Mouse (Mus musculus) neutrophil, adult 83 days (primary cell): ENCODE measurements around the gene Olfr1448. TPM values are rescaled to one million over a fixed set of nuclear protein-coding genes. Genes with fewer than 3 reads are reported as not detected.

ENCODE experiments used
- total RNA-seq, 2 experiments: library from RNA; stranded (reverse); gene quantifications; one replicate each; pipeline ENCODE4 v1.2.4; 2023

Olfr1448 gene
- total RNA-seq: not detected

DNA sequence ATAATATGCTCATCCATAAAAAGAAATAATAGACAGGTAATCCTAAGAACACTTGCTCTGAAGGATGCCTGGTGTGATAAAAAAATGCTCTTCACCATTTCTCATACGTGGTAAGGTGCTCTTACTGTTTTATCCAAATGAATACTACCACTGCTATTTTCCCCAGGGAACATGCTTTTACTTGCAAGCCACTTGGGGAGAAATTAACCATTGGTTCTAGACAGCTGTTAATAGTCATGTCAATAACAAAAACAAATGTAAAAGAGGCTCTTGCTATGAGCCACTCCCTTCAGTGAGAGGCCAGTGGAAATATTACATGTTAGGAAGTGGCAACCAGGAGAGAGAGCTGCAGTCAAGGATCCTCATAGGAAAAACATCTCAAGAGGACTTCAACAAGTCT, at the start of gene Olfr1448:
Olfr1448 (minus strand) TSS at position 101 of the 400 bp plus-strand sequence.

DNA sequence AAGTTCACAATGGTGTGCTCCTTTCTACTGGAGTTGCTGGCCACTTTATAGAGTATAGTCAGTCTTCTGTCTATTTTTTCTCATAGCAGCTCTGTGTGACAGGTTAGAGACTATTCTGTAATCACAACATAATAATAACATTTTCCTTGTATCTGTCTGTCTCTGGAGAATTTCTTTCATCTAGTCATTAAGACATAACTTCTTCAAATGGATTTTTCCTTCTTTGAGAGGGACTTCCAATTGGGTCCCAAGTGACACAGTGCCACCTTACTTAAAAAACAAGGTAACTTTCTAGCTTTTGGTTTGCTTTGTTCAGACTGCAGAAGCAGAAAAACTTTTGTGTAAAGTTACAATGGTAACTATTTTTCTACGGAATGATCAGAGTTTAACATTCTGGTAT, 25.7 kb upstream of the Olfr1448 start, which contains the start of gene Olfr1450:
Olfr1450 (plus strand) TSS at position 301 of the 400 bp plus-strand sequence.

DNA sequence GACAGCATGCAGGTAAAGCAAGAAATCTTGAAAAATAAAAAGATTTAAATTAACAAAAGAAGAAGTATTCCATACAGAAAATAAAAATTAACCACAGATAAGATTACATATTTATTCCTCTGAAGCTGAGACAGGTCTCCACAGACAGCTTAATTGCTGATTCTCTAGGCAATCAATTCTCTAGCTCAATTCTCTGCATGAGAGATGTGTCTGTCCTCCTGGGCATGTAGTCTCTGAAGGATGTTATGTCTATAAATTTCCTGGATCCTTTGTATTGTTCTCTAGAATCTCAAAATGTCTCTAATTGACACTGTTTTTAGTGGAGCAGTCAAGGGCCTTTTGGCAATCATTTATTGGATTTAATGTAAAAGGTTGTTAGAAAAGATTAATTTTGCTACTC, 6.3 kb upstream of the Olfr1448 start, which contains the start of gene Olfr1449:
Olfr1449 (plus strand) TSS at position 301 of the 400 bp plus-strand sequence.

DNA sequence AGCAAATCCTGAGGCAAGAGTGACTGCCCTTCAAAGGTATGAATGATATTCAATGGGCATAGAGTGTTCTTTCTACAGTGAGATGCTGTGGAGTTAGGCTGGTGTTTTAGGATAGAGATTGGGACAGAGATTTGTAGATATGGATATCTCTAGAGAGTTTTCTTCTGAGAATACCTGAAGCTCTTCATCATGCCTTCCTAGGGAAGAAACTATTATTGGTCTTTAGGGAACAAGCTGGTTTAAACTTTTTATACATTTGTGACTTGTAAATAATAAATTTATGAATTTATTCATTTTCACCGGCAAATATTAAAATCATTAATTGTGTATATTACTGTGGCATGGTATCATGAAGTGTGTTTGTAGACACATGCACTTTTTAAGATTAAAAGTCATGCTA, 20.6 kb downstream of the Olfr1448 start, which contains the start of gene Olfr1447:
Olfr1447 (minus strand) TSS at position 101 of the 400 bp plus-strand sequence.

DNA sequence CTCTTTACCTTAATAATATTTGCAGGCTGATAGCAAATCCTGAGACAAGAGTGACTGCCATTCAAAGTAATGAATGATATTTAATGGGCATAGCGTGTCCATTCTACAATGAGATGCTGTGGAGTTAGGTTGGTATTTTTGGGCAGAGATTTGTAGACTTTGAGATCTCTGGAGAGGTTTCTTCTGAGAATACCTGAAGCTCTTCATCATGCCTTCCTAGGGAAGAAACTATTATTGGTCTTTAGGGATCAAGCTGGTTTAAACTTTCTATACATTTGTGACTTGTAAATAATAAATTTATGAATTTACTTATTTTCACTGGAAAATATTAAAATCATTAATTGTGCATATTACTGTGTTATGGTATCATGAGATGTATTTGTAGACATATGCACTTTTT, 30.8 kb downstream of the Olfr1448 start, which contains the start of gene Olfr1446:
Olfr1446 (minus strand) TSS at position 101 of the 400 bp plus-strand sequence.

DNA sequence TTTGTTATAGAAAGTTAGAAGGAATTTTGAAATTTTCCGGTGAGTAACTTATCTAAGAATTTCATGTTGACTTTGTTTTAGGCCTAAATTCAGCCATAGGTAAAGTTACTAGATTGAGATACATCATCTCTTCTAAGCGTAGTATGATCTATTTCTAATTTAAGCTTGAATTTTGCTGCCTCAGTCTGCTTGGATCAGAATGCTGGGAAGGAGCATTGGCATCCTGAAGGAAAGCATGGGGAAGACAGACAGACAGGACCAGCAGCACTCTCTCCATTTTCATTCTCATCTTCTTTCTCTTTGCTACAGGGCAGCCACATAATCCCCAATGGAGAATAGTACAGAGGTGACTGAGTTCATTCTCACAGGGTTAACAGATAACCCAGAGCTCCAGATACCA, 40.7 kb downstream of the Olfr1448 start, which contains the start of gene Olfr1445:
Olfr1445 (plus strand) TSS at position 301 of the 400 bp plus-strand sequence.

Other genes starting within 250 kb of the Olfr1448 start
- not detected for gene Olfr1443, start 246.3 kb downstream of the Olfr1448 start, total RNA-seq
- not detected for gene Keg1, start 228.6 kb downstream of the Olfr1448 start, total RNA-seq
- 1 to 10 TPM; 1.3 to 1.9 TPM for gene Cntf, start 158.8 kb downstream of the Olfr1448 start, total RNA-seq
- gene Zfp91, start 128.3 kb downstream of the Olfr1448 start, total RNA-seq: 10 to 100 TPM; 44.8 to 46.9 TPM
- gene Lpxn, start 128.2 kb downstream of the Olfr1448 start, total RNA-seq: 1 to 10 TPM; 7.3 to 8.4 TPM
- gene Gm5244, start 77.7 kb downstream of the Olfr1448 start, total RNA-seq: not detected
- not detected for gene Olfr1444, start 67.1 kb downstream of the Olfr1448 start, total RNA-seq
- not detected for gene Olfr1445, start 40.6 kb downstream of the Olfr1448 start, total RNA-seq
- gene Olfr1446, start 30.9 kb downstream of the Olfr1448 start, total RNA-seq: not detected
- gene Olfr1447, start 20.7 kb downstream of the Olfr1448 start, total RNA-seq: not detected
- gene Olfr1449, start 6.4 kb upstream of the Olfr1448 start, total RNA-seq: not detected
- not detected for gene Olfr1450, start 25.8 kb upstream of the Olfr1448 start, total RNA-seq
- gene Olfr1451, start 70.6 kb upstream of the Olfr1448 start, total RNA-seq: not detected
- gene Olfr1453, start 103.9 kb upstream of the Olfr1448 start, total RNA-seq: not detected
- not detected for gene Olfr1454, start 136.2 kb upstream of the Olfr1448 start, total RNA-seq
- not detected for gene Olfr1457, start 173.5 kb upstream of the Olfr1448 start, total RNA-seq
- not detected for gene Olfr1458, start 182.4 kb upstream of the Olfr1448 start, total RNA-seq
- gene Olfr1459, start 225.1 kb upstream of the Olfr1448 start, total RNA-seq: under 1 TPM; 0.11 to 0.13 TPM
- not detected for gene Olfr1461, start 238.6 kb upstream of the Olfr1448 start, total RNA-seq